Mouse (Mus musculus) testis, adult 2 months (tissue): Measurements from ENCODE around the gene Csrnp3.

Experiments used
- CTCF ChIP-seq: fragments of 200-500 bp; IDR thresholded peaks from 2 replicates; pipeline ENCODE4 v1.5.1; 2012; ENCODE audit warnings: low read depth, mild to moderate bottlenecking, inconsistent platforms, low read length, moderate library complexity; ENCODE audit not compliant: control insufficient read depth, insufficient read depth, insufficient replicate concordance
- POLR2A ChIP-seq: fragments of 200-500 bp; IDR thresholded peaks from 2 replicates; pipeline ENCODE4 v1.6.1; 2012; ENCODE audit warnings: low read depth, mild to moderate bottlenecking, inconsistent platforms, low read length, moderate library complexity; ENCODE audit not compliant: control insufficient read depth

GRCm38 (mm10) chr2:65848706-65849105 lies 3.1 kb downstream of the Csrnp3 start:
- TF ChIP-seq CTCF (no peak), POLR2A (no peak)
